Mouse (Mus musculus): ENCODE measurements around the gene Paqr9. TPM values are rescaled to one million over a fixed set of nuclear protein-coding genes. Genes with fewer than 3 reads are reported as not detected.

The Paqr9 gene
- total and polyA plus RNA-seq, 2 experiments from 2014 or later = 6.3 to 26.0 TPM

- no peak overlapping the region for H3K4me3 ChIP-seq (ENCODE audit: low read depth, low read length)
- no peaks in the 10 kb centered on the region for H3K9me3 ChIP-seq (ENCODE audit: low read length)
- H3K4me2 ChIP-seq (ENCODE audit: low read depth) = no peak overlapping the region
- no peaks in the 10 kb centered on the region for H3K36me3 ChIP-seq (ENCODE audit: insufficient read depth)
- TF ChIP-seq CTCF (IDR thresholded peaks at IDR 0.05; ENCODE audit: low read depth) = no peak
- H3K27ac ChIP-seq (ENCODE audit: low read depth, low read length) = no peak overlapping the region
- no peaks in the 10 kb centered on the region for H3K4me1 ChIP-seq (ENCODE audit: insufficient read depth)
- 42% methylated on average over 13 of the region's 13 CpGs for WGBS
- H3K9ac ChIP-seq = no peak overlapping the region
- DNase-seq (no peak), ATAC-seq (no peak)
- H3K27me3 ChIP-seq (ENCODE audit: insufficient read depth, low read length) = no peaks in the 10 kb centered on the region
These were observed 38.2 kb downstream of the Paqr9 start for GRCm38 (mm10) chr9:95597466-95598178.

GRCm38 (mm10) chr9:95598179-95598721 is 38.8 kb downstream of the Paqr9 start:
- no peak overlapping the region for H3K4me2 ChIP-seq (ENCODE audit: low read depth)
- no peak overlapping the region for H3K9ac ChIP-seq
- no peak overlapping the region for H3K4me3 ChIP-seq (ENCODE audit: low read depth, low read length)
- no peak for DNase-seq
- ATAC-seq = no peak
- H3K9me3 ChIP-seq (ENCODE audit: low read length) = no peaks in the 10 kb centered on the region
- no peaks in the 10 kb centered on the region for H3K4me1 ChIP-seq (ENCODE audit: insufficient read depth)
- 59% methylated on average over 19 of the region's 19 CpGs for WGBS
- H3K36me3 ChIP-seq (ENCODE audit: insufficient read depth) = no peaks in the 10 kb centered on the region
- no peak overlapping the region for H3K27ac ChIP-seq (ENCODE audit: low read depth, low read length)
- H3K27me3 ChIP-seq (ENCODE audit: insufficient read depth, low read length) = no peaks in the 10 kb centered on the region
- TF ChIP-seq CTCF (IDR thresholded peaks at IDR 0.05; ENCODE audit: low read depth) = no peak

- no peak overlapping the region for H3K9ac ChIP-seq
- no peaks in the 10 kb centered on the region for H3K4me1 ChIP-seq (ENCODE audit: insufficient read depth)
- no peaks in the 10 kb centered on the region for H3K9me3 ChIP-seq (ENCODE audit: low read length)
- TF ChIP-seq CTCF (IDR thresholded peaks at IDR 0.05; ENCODE audit: low read depth) = no peak
- H3K4me3 ChIP-seq (ENCODE audit: low read depth, low read length) = no peak overlapping the region
- no peaks in the 10 kb centered on the region for H3K27me3 ChIP-seq (ENCODE audit: insufficient read depth, low read length)
- WGBS = 89% methylated on average over 4 of the region's 4 CpGs
- H3K4me2 ChIP-seq (ENCODE audit: low read depth) = no peak overlapping the region
- no peak overlapping the region for H3K27ac ChIP-seq (ENCODE audit: low read depth, low read length)
- DNase-seq = no peak
- ATAC-seq = no peak
- no peaks in the 10 kb centered on the region for H3K36me3 ChIP-seq (ENCODE audit: insufficient read depth)
These were observed 39.9 kb downstream of the Paqr9 start for GRCm38 (mm10) chr9:95599399-95599798.

- Histone ChIP-seq H3K4me2 (ENCODE audit: low read depth) (no peak overlapping the region), H3K36me3 (ENCODE audit: insufficient read depth) (no peaks in the 10 kb centered on the region), H3K27ac (ENCODE audit: low read depth, low read length) (no peak overlapping the region), H3K4me3 (ENCODE audit: low read depth, low read length) (no peak overlapping the region), H3K9ac (no peak overlapping the region), H3K9me3 (ENCODE audit: low read length) (no peaks in the 10 kb centered on the region), H3K4me1 (ENCODE audit: insufficient read depth) (no peaks in the 10 kb centered on the region), H3K27me3 (ENCODE audit: insufficient read depth, low read length) (no peaks in the 10 kb centered on the region)
- ATAC-seq = no peak
- no peak for TF ChIP-seq CTCF (IDR thresholded peaks at IDR 0.05; ENCODE audit: low read depth)
- WGBS = 90% methylated on average over 3 of the region's 3 CpGs
- no peak for DNase-seq
These were observed 43.4 kb downstream of the Paqr9 start for GRCm38 (mm10) chr9:95602849-95603248.

- no peak overlapping the region for H3K27ac ChIP-seq (ENCODE audit: low read depth, low read length)
- H3K9ac ChIP-seq = no peak overlapping the region
- WGBS = 90% methylated on average over 9 of the region's 9 CpGs
- no peaks in the 10 kb centered on the region for H3K9me3 ChIP-seq (ENCODE audit: low read length)
- H3K4me3 ChIP-seq (ENCODE audit: low read depth, low read length) = no peak overlapping the region
- no peak overlapping the region for H3K4me2 ChIP-seq (ENCODE audit: low read depth)
- H3K4me1 ChIP-seq (ENCODE audit: insufficient read depth) = no peaks in the 10 kb centered on the region
- no peaks in the 10 kb centered on the region for H3K27me3 ChIP-seq (ENCODE audit: insufficient read depth, low read length)
- H3K36me3 ChIP-seq (ENCODE audit: insufficient read depth) = no peaks in the 10 kb centered on the region
- TF ChIP-seq CTCF (IDR thresholded peaks at IDR 0.05; ENCODE audit: low read depth) = no peak
- no peak for ATAC-seq
- DNase-seq = no peak
These were observed 43.9 kb downstream of the Paqr9 start for GRCm38 (mm10) chr9:95603316-95603715.

GRCm38 (mm10) chr9:95607196-95607595 is 47.7 kb downstream of the Paqr9 start:
- no peak overlapping the region for H3K4me3 ChIP-seq (ENCODE audit: low read depth, low read length)
- no peaks in the 10 kb centered on the region for H3K9me3 ChIP-seq (ENCODE audit: low read length)
- DNase-seq = no peak
- no peaks in the 10 kb centered on the region for H3K36me3 ChIP-seq (ENCODE audit: insufficient read depth)
- TF ChIP-seq CTCF (IDR thresholded peaks at IDR 0.05; ENCODE audit: low read depth) = 0 out of 2 replicates have a peak, but pooled peaks have one; percentile 8
- no peak for ATAC-seq
- H3K4me2 ChIP-seq (ENCODE audit: low read depth) = no peak overlapping the region
- H3K9ac ChIP-seq = no peak overlapping the region
- no peaks in the 10 kb centered on the region for H3K27me3 ChIP-seq (ENCODE audit: insufficient read depth, low read length)
- WGBS = 74% methylated on average over 5 of the region's 5 CpGs
- no peak overlapping the region for H3K27ac ChIP-seq (ENCODE audit: low read depth, low read length)
- H3K4me1 ChIP-seq (ENCODE audit: insufficient read depth) = no peaks in the 10 kb centered on the region

GRCm38 (mm10) chr9:95612246-95612768 is 52.9 kb downstream of the Paqr9 start:
- no peak for DNase-seq
- Histone ChIP-seq H3K9ac (no peak overlapping the region), H3K27me3 (ENCODE audit: insufficient read depth, low read length) (no peaks in the 10 kb centered on the region), H3K9me3 (ENCODE audit: low read length) (no peaks in the 10 kb centered on the region), H3K27ac (ENCODE audit: low read depth, low read length) (no peak overlapping the region), H3K36me3 (ENCODE audit: insufficient read depth) (no peaks in the 10 kb centered on the region), H3K4me2 (ENCODE audit: low read depth) (no peak overlapping the region), H3K4me3 (ENCODE audit: low read depth, low read length) (no peak overlapping the region), H3K4me1 (ENCODE audit: insufficient read depth) (no peaks in the 10 kb centered on the region)
- no peak for TF ChIP-seq CTCF (IDR thresholded peaks at IDR 0.05; ENCODE audit: low read depth)
- WGBS = 86% methylated on average over 8 of the region's 8 CpGs
- ATAC-seq = no peak

Data from forebrain, postnatal 0 days (tissue).